13 mouse cellular contexts compared by ENCODE assay signal in the genomic region with DNA sequence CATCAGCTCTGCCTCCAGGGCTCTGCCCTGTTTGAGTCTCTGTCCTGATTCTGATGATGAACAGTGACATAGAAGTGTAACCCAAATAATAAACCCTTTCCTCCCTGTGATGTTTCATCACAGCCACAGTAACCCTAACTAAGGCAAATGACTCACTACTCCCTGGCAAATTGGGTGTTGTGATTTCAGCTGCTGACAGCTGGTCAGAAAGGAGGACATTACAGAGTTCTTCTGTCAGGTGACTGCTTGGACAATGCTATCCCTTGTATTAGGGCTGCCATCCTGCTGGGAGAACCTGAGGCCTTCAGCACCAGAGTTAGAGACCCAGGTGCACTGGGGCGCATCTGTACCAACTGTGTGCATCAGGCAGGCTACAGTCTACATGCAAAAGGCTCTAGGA.
"Had no signal": no experiment of that assay in that cellular context is flagged by ENCODE, and none has a peak within 500 bp of the region (broad histone marks: within the 10 kb centered on the region; RNA-seq: fewer than 3 reads in every experiment).

No protein-coding gene starts in this region.

- H3K27ac ChIP-seq: kidney, embryonic 15.5 days; limb, embryonic 15.5 days; liver, embryonic 12.5 days; macrophage; midbrain, embryonic 12.5 days; neural tube, embryonic 15.5 days had no signal

- DNase-seq: layer of hippocampus, adult 9-11 months; layer of hippocampus, postnatal 36 days; lung, embryonic 14.5 days; lung, postnatal 10 days; right cerebral cortex, adult 18-20 months; right cerebral cortex, postnatal 25 days; thymus, postnatal 4 days had no signal

- H3K9ac ChIP-seq: kidney, embryonic 15.5 days; limb, embryonic 15.5 days; liver, embryonic 12.5 days; lung, embryonic 14.5 days; midbrain, embryonic 12.5 days; neural tube, embryonic 15.5 days had no signal

- H3K9me3 ChIP-seq: kidney, embryonic 15.5 days; limb, embryonic 15.5 days; liver, embryonic 12.5 days; midbrain, embryonic 12.5 days; neural tube, embryonic 15.5 days had no signal

- H3K4me2 ChIP-seq: kidney, embryonic 15.5 days; limb, embryonic 15.5 days; liver, embryonic 12.5 days; lung, embryonic 14.5 days; midbrain, embryonic 12.5 days; neural tube, embryonic 15.5 days had no signal

- H3K27me3 ChIP-seq: kidney, embryonic 15.5 days; limb, embryonic 15.5 days; midbrain, embryonic 12.5 days; neural tube, embryonic 15.5 days had no signal

- H3K36me3 ChIP-seq: kidney, embryonic 15.5 days; limb, embryonic 15.5 days; liver, embryonic 12.5 days; midbrain, embryonic 12.5 days; neural tube, embryonic 15.5 days had no signal

- H3K4me1 ChIP-seq: midbrain, embryonic 12.5 days had no signal

- ATAC-seq: liver, embryonic 12.5 days had no signal

- H3K4me3 ChIP-seq: kidney, embryonic 15.5 days; limb, embryonic 15.5 days; liver, embryonic 12.5 days; midbrain, embryonic 12.5 days; neural tube, embryonic 15.5 days had no signal
